Mouse (Mus musculus) megakaryocyte, embryonic 14.5 days (primary cell): ENCODE data around the gene Calcoco2.

ENCODE experiments used
- FLI1 ChIP-seq: IDR thresholded peaks from 2 replicates; pipeline ENCODE4 v1.6.1; 2012; ENCODE audit warnings: low read length, inconsistent platforms, mixed read lengths
- GATA1 ChIP-seq: IDR thresholded peaks from 3 replicates; pipeline ENCODE4 v1.6.1; 2012; ENCODE audit warnings: mixed read lengths, low read length, inconsistent platforms, borderline replicate concordance

GRCm38 (mm10) chr11:96093361-96093760 is 18.4 kb downstream of the Calcoco2 start:
- no peak for TF ChIP-seq GATA1
- no peak for TF ChIP-seq FLI1
